Mouse (Mus musculus): ENCODE results near the gene 1700123L14Rik.
"Not testable (repeated sequence)": the region's sequence is repeated elsewhere in the genome, so short reads cannot be mapped to it uniquely, and the experiment has no call there.

The 1700123L14Rik gene

GRCm38 (mm10) chr6:96165818-96166379, at the start of gene 1700123L14Rik:
TSS of gene 1700123L14Rik (minus strand) at chr6:96166243.
- DNase-seq, result no peak

GRCm38 (mm10) chr6:96205395-96205794, 39.4 kb upstream of the 1700123L14Rik start:
- no peak for DNase-seq

GRCm38 (mm10) chr6:96198991-96199390, 32.9 kb upstream of the 1700123L14Rik start:
- not testable (repeated sequence) for DNase-seq

GRCm38 (mm10) chr6:96186517-96186916, 20.5 kb upstream of the 1700123L14Rik start:
- DNase-seq, result no peak

DNA sequence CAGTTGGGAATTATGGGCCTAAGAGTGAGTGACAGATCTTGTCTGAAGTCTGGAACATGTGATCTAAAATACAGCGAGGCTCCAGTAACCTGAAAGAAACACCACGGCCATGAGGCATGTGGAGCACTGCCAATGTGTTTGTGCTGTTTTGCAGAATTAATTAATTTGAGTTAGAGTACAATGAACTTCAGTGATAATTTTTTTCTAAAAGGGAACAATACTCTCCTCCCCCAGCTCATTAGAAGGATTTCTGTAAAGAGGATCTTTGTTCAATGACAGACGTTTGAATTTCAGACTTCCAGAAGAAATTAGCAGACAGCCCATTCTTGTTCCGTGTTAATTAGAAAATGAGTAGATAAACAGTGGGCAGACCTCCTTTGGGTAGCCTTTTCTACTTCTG, 17.3 kb upstream of the 1700123L14Rik start:
- DNase-seq, result no peak

DNA sequence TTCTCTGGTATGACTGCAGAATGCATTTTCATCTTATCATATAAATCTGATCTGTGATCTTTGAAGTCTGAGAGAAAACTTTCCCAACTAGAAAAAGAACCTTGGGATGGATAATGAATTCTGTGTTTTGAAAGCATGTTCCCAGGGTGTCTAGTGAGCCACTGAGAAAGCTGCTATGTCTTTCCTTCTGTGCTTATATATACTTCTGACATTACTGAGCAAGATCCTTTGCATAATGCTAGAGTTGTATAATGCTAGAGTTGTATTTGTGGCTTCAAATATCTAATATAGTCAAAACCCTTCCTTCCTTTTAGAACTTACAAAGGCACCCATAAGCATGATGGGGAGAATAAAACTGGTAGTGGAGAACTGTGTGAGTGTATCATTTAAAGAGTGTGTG, 12.5 kb upstream of the 1700123L14Rik start:
- no peak for DNase-seq

GRCm38 (mm10) chr6:96173681-96174080, 7.6 kb upstream of the 1700123L14Rik start:
- no peak for DNase-seq

DNA sequence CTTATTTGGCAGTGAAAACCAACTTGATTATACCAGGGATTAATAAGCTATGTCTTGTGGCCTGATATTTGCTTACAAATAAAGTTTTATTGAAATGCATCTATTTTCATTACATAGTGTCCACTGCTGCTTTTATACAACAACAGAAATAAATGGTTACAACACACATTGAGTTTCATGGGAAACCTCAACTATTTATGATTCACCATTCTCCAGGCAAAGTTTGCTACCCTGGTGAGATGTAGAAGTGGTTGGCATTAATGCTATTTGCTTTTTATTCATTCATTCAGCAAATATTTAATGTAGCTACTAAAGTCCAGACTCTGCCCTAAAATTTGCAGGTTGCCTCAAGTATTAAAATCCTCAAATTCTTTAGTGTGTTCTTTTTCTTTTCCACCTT, 988 bp upstream of the 1700123L14Rik start:
- no peak for DNase-seq

GRCm38 (mm10) chr6:96165403-96165802, 640 bp downstream of the 1700123L14Rik start:
- no peak for DNase-seq

DNA sequence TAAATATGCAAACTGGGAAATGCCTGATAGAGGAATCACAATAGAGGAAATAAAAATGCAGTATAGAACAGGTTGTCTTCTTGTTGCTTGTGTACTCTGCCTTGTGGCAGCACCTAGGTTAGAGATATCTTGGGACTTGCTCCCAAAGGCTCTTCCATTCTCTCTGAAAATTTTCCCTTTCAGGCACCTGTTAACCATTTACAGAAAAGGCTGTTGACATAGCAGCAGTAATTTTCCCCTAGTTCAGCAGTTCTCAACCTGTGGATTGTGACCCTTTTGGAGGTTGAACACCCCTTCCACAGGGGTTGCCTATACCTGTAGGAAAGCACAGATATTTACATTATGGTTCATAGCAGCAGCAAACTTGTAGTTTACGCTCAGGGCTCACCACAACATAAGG, 22.7 kb downstream of the 1700123L14Rik start:
- no peak for DNase-seq

- no peak for DNase-seq
These were observed 49.3 kb downstream of the 1700123L14Rik start for GRCm38 (mm10) chr6:96116534-96117272.

GRCm38 (mm10) chr6:96116148-96116533, 49.9 kb downstream of the 1700123L14Rik start:
- DNase-seq, result no peak
